Mouse (Mus musculus): ENCODE data around the gene Dll3. TPM values are rescaled to one million over a fixed set of nuclear protein-coding genes. Genes with fewer than 3 reads are reported as not detected.

Dll3 gene
- 0.26 TPM in 1 of 2 replicates, not detected in the other for polyA plus RNA-seq (2016; fragmentation: Nextera tagmentation; extraction: Ambion mirVana)

GRCm38 (mm10) chr7:28301616-28302433, at the start of gene Dll3:
TSS of gene Dll3 (minus strand) at chr7:28302238.
- no peaks in the 10 kb centered on the region for H3K9me3 ChIP-seq (replicated peaks)
- peak within 1 kb of the TSS; percentile 68 for H3K4me2 ChIP-seq
- peaks cover 16% of the 10 kb centered on the region; the same call in 1 of the 2 replicates for H3K4me1 ChIP-seq (replicated peaks)
- H3K27me3 ChIP-seq (replicated peaks): peaks cover 67% of the 10 kb centered on the region
- peak within 1 kb of the TSS; percentile 34 for H3K4me3 ChIP-seq
- H3K27ac ChIP-seq (ENCODE audit: poor library complexity, severe bottlenecking): no peak within 1 kb of the TSS
- WGBS: under 1% methylated on average over 30 of the region's 30 CpGs
- 0 out of 2 replicates have a peak, but pooled peaks have one; percentile 61 for ATAC-seq (ENCODE audit: insufficient number of reproducible peaks, low FRiP score)
- peaks cover 22% of the 10 kb centered on the region for H3K36me3 ChIP-seq
- H3K9ac ChIP-seq: peak within 1 kb of the TSS; percentile 16; the same call in 1 of the 2 replicates

- H3K4me2 ChIP-seq: peak overlapping the region; percentile 95
- WGBS: 35% methylated on average over 4 of the region's 4 CpGs
- H3K4me3 ChIP-seq: peak overlapping the region; percentile 94
- ATAC-seq (ENCODE audit: insufficient number of reproducible peaks, low FRiP score): no peak
- peaks cover 23% of the 10 kb centered on the region for H3K4me1 ChIP-seq (replicated peaks)
- peak overlapping the region; percentile 99 for H3K9ac ChIP-seq
- no peaks in the 10 kb centered on the region for H3K27me3 ChIP-seq (replicated peaks)
- H3K27ac ChIP-seq (ENCODE audit: poor library complexity, severe bottlenecking): peak overlapping the region; percentile 33; the same call in 1 of the 2 replicates
- H3K9me3 ChIP-seq (replicated peaks): no peaks in the 10 kb centered on the region
- H3K36me3 ChIP-seq: peaks cover 33% of the 10 kb centered on the region
Measured at GRCm38 (mm10) chr7:28351676-28352191, 49.7 kb upstream of the Dll3 start.

GRCm38 (mm10) chr7:28350155-28350883, 48.3 kb upstream of the Dll3 start, which contains the start of gene Rps16:
TSS of gene Rps16 (plus strand) at chr7:28350652.
- ATAC-seq (ENCODE audit: insufficient number of reproducible peaks, low FRiP score): peak; percentile 97

GRCm38 (mm10) chr7:28348601-28349000, 46.6 kb upstream of the Dll3 start:
- Histone ChIP-seq H3K27me3 (replicated peaks) (no peaks in the 10 kb centered on the region), H3K27ac (ENCODE audit: poor library complexity, severe bottlenecking) (no peak overlapping the region), H3K4me1 (replicated peaks) (peaks cover 18% of the 10 kb centered on the region), H3K4me3 (no peak overlapping the region), H3K9ac (no peak overlapping the region), H3K36me3 (peaks cover 21% of the 10 kb centered on the region), H3K4me2 (no peak overlapping the region), H3K9me3 (replicated peaks) (no peaks in the 10 kb centered on the region)
- 82% methylated on average over 7 of the region's 7 CpGs for WGBS
- no peak for ATAC-seq (ENCODE audit: insufficient number of reproducible peaks, low FRiP score)

More at GRCm38 (mm10) chr7:28350155-28350883, 48.3 kb upstream of the Dll3 start, which contains the start of gene Rps16:
- Histone ChIP-seq H3K4me3 (peak within 1 kb of the TSS; percentile 94), H3K4me2 (peak within 1 kb of the TSS; percentile 95), H3K4me1 (replicated peaks) (peaks cover 18% of the 10 kb centered on the region), H3K27me3 (replicated peaks) (no peaks in the 10 kb centered on the region), H3K9ac (peak within 1 kb of the TSS; percentile 99), H3K27ac (ENCODE audit: poor library complexity, severe bottlenecking) (peak within 1 kb of the TSS; percentile 84), H3K9me3 (replicated peaks) (no peaks in the 10 kb centered on the region), H3K36me3 (peaks cover 33% of the 10 kb centered on the region)
- under 1% methylated on average over 50 of the region's 50 CpGs for WGBS

GRCm38 (mm10) chr7:28347746-28348145, 45.7 kb upstream of the Dll3 start:
- H3K4me2 ChIP-seq: no peak overlapping the region
- no peaks in the 10 kb centered on the region for H3K27me3 ChIP-seq (replicated peaks)
- H3K36me3 ChIP-seq: peaks cover 13% of the 10 kb centered on the region
- ATAC-seq (ENCODE audit: insufficient number of reproducible peaks, low FRiP score): no peak
- no peak overlapping the region for H3K4me3 ChIP-seq
- H3K27ac ChIP-seq (ENCODE audit: poor library complexity, severe bottlenecking): no peak overlapping the region
- H3K9me3 ChIP-seq (replicated peaks): no peaks in the 10 kb centered on the region
- peaks cover 18% of the 10 kb centered on the region for H3K4me1 ChIP-seq (replicated peaks)
- peak overlapping the region; percentile 36; the same call in 1 of the 2 replicates for H3K9ac ChIP-seq
- 70% methylated on average over 3 of the region's 3 CpGs for WGBS

- H3K4me3 ChIP-seq: no peak overlapping the region
- ATAC-seq (ENCODE audit: insufficient number of reproducible peaks, low FRiP score): no peak
- 12% methylated on average over 4 of the region's 4 CpGs for WGBS
Measured at GRCm38 (mm10) chr7:28344637-28345036, 42.6 kb upstream of the Dll3 start.

GRCm38 (mm10) chr7:28341381-28341780, 39.3 kb upstream of the Dll3 start:
- no peak for ATAC-seq (ENCODE audit: insufficient number of reproducible peaks, low FRiP score)
- Histone ChIP-seq H3K27ac (ENCODE audit: poor library complexity, severe bottlenecking) (no peak overlapping the region), H3K9ac (no peak overlapping the region), H3K36me3 (no peaks in the 10 kb centered on the region), H3K4me1 (replicated peaks) (peaks cover 13% of the 10 kb centered on the region), H3K4me3 (no peak overlapping the region), H3K9me3 (replicated peaks) (no peaks in the 10 kb centered on the region), H3K4me2 (no peak overlapping the region), H3K27me3 (replicated peaks) (no peaks in the 10 kb centered on the region)
- WGBS: 38% methylated on average over 7 of the region's 7 CpGs

More at GRCm38 (mm10) chr7:28344637-28345036, 42.6 kb upstream of the Dll3 start:
- H3K36me3 ChIP-seq: no peaks in the 10 kb centered on the region
- H3K9me3 ChIP-seq (replicated peaks): no peaks in the 10 kb centered on the region
- no peak overlapping the region for H3K9ac ChIP-seq
- no peaks in the 10 kb centered on the region for H3K27me3 ChIP-seq (replicated peaks)
- no peak overlapping the region for H3K4me2 ChIP-seq
- H3K4me1 ChIP-seq (replicated peaks): peaks cover 9% of the 10 kb centered on the region
- H3K27ac ChIP-seq (ENCODE audit: poor library complexity, severe bottlenecking): no peak overlapping the region

GRCm38 (mm10) chr7:28339213-28339917, 37.3 kb upstream of the Dll3 start:
- Histone ChIP-seq H3K9me3 (replicated peaks) (no peaks in the 10 kb centered on the region), H3K4me1 (replicated peaks) (peaks cover 16% of the 10 kb centered on the region), H3K27me3 (replicated peaks) (no peaks in the 10 kb centered on the region), H3K36me3 (peaks cover 8% of the 10 kb centered on the region), H3K9ac (peak overlapping the region; percentile 71; the same call in 1 of the 2 replicates), H3K4me2 (peak overlapping the region; percentile 95), H3K4me3 (peak overlapping the region; percentile 93), H3K27ac (ENCODE audit: poor library complexity, severe bottlenecking) (peak overlapping the region; percentile 90)
- WGBS: 78% methylated on average over 19 of the region's 19 CpGs
- ATAC-seq (ENCODE audit: insufficient number of reproducible peaks, low FRiP score): no peak

GRCm38 (mm10) chr7:28338108-28338998, 36.3 kb upstream of the Dll3 start, which contains the start of gene Supt5:
TSS of gene Supt5 (minus strand) at chr7:28338746.
- H3K4me2 ChIP-seq: peak within 1 kb of the TSS; percentile 95
- no peaks in the 10 kb centered on the region for H3K27me3 ChIP-seq (replicated peaks)
- H3K27ac ChIP-seq (ENCODE audit: poor library complexity, severe bottlenecking): peak within 1 kb of the TSS; percentile 90
- no peaks in the 10 kb centered on the region for H3K9me3 ChIP-seq (replicated peaks)
- H3K36me3 ChIP-seq: peaks cover 14% of the 10 kb centered on the region
- ATAC-seq (ENCODE audit: insufficient number of reproducible peaks, low FRiP score): peak; percentile 99
- WGBS: under 1% methylated on average over 77 of the region's 77 CpGs
- peaks cover 16% of the 10 kb centered on the region for H3K4me1 ChIP-seq (replicated peaks)
- H3K4me3 ChIP-seq: peak within 1 kb of the TSS; percentile 93
- H3K9ac ChIP-seq: peak within 1 kb of the TSS; percentile 95

- Histone ChIP-seq H3K27ac (ENCODE audit: poor library complexity, severe bottlenecking) (no peak overlapping the region), H3K9me3 (replicated peaks) (no peaks in the 10 kb centered on the region), H3K27me3 (replicated peaks) (no peaks in the 10 kb centered on the region), H3K36me3 (peaks cover 35% of the 10 kb centered on the region), H3K4me2 (no peak overlapping the region), H3K4me3 (no peak overlapping the region), H3K4me1 (replicated peaks) (peaks cover 10% of the 10 kb centered on the region), H3K9ac (no peak overlapping the region)
- 95% methylated on average over 2 of the region's 2 CpGs for WGBS
- no peak for ATAC-seq (ENCODE audit: insufficient number of reproducible peaks, low FRiP score)
Measured at GRCm38 (mm10) chr7:28335471-28335870, 33.4 kb upstream of the Dll3 start.
